Mouse (Mus musculus) kidney, adult 2 months (tissue): Measurements from ENCODE around the gene Slc31a1. TPM values are rescaled to one million over a fixed set of nuclear protein-coding genes. Genes with fewer than 3 reads are reported as not detected.

Experiments
- DNase-seq: peaks from one replicate; pipeline ENCODE4 v3.0.0; 2021
- H3K27ac ChIP-seq: fragments of 200-500 bp; 2 replicates; pipeline ENCODE4 v1.5.1; 2012; ENCODE audit warnings: low read depth, low read length, control low read depth, inconsistent platforms; ENCODE audit not compliant: insufficient read depth
- H3K27me3 ChIP-seq: fragments of 200-500 bp; replicated peaks from 2 replicates; pipeline ENCODE4 v1.6.1; 2012; ENCODE audit warnings: mild to moderate bottlenecking, moderate library complexity, low read length, inconsistent platforms; ENCODE audit not compliant: control insufficient read depth, insufficient read depth
- H3K36me3 ChIP-seq: fragments of 200-500 bp; 2 replicates; pipeline ENCODE4 v1.6.1; 2012; ENCODE audit warnings: mild to moderate bottlenecking, moderate library complexity, low read length, inconsistent platforms; ENCODE audit not compliant: control insufficient read depth, insufficient read depth
- H3K4me1 ChIP-seq: fragments of 200-500 bp; 2 replicates; pipeline ENCODE4 v1.6.1; 2011; ENCODE audit warnings: low read length; ENCODE audit not compliant: control insufficient read depth, insufficient read depth
- H3K4me3 ChIP-seq: fragments of 200-500 bp; 2 replicates; pipeline ENCODE4 v1.5.1; 2011; ENCODE audit warnings: mild to moderate bottlenecking, low read depth, low read length, control low read depth; ENCODE audit not compliant: insufficient read depth
- CTCF ChIP-seq: fragments of 200-500 bp; conservative IDR thresholded peaks from 2 replicates; pipeline ENCODE4 v1.5.1; 2011; ENCODE audit warnings: low read depth, mild to moderate bottlenecking, control low read depth, low read length, moderate library complexity, mixed read lengths; ENCODE audit not compliant: insufficient read depth, insufficient read length
- POLR2A ChIP-seq: fragments of 200-500 bp; IDR thresholded peaks from one replicate; pipeline ENCODE4 v1.6.1; 2011; ENCODE audit warnings: low read depth, low read length, control low read depth
- WGBS: fragments of 180-500 bp; shearing (Covaris S2); methylation state at CpG from one replicate; pipeline ENCODE4 v1.1.7; 2018; 5-methylcytosine and 5-hydroxymethylcytosine counted together
- polyA plus RNA-seq: library from polyadenylated mRNA; depleted of rRNA; stranded (reverse); fragments of >200 nt; gene quantifications from 2 replicates; pipeline ENCODE4 v1.2.3, GENCODE M21; 2012

Slc31a1 gene
- polyA plus RNA-seq, 1 experiment: 78.3 TPM

DNA sequence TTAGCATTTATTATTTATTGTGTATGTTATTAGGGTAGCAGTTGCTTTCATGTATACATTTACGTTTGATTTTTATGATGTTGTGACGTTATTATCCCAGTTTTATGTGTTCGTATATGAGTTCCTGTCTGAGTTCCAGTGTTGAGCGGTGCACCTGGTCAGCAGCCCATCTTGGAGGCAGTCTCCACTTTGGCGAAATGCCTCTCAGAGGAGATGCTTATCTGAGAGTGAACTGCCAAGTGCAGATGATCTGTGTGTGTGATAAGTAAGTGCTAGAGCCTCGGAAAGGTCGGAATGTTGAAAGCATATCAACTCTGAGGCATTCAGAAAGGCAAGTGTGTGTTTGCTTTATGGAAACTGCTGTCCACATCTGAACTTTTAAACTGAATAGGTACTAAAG lies 13.1 kb downstream of the Slc31a1 start:
- Histone ChIP-seq H3K27ac (no peak overlapping the region), H3K4me3 (no peak overlapping the region), H3K4me1 (peaks cover 22% of the 10 kb centered on the region), H3K27me3 (no peaks in the 10 kb centered on the region), H3K36me3 (no peaks in the 10 kb centered on the region)
- 54% methylated on average over 7 of the region's 7 CpGs for WGBS
- TF ChIP-seq CTCF (no peak), POLR2A (no peak)
- peak; percentile 43 for DNase-seq

DNA sequence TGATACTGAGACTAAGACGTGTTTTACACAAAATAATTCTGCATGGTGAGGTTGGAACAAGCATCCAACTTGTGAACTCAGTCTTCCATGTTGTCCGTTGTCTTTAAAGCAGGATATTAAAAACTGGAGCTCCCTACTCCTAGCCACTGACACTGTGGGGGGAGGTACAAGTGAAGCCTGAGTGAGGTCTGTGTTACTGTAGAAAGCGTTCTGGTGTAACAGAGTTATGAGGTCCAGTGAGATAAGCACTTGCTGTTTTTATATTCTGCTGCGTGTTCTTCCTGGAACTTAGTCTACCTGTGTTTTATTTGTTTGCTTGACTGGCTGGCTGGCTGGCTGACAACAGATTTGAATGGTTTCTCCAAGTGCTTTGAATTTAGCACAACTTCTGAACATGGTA lies 13.8 kb downstream of the Slc31a1 start:
- TF ChIP-seq CTCF (no peak), POLR2A (no peak)
- Histone ChIP-seq H3K27me3 (no peaks in the 10 kb centered on the region), H3K4me1 (peaks cover 23% of the 10 kb centered on the region), H3K27ac (peak overlapping the region; percentile 63), H3K4me3 (no peak overlapping the region), H3K36me3 (no peaks in the 10 kb centered on the region)
- 44% methylated on average over 4 of the region's 4 CpGs for WGBS
- DNase-seq: peak; percentile 43

DNA sequence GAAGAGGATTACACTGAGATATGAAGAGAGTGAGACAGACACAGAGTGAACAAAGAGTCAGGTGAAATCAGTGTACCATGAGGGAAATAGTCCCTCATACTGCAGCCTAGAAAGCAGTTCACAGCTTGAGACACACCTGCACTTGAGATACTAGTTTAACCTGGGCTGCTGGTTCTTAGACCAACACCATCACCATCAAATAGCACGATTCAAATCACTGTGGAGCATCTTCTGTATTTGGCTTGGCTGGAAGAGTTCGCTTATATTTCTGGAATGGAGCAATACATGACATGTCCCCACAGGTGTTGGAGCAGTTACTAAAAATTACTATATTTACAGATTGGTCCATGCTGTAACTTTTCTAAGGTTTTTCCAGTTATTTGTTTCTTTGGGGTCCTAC lies 15.6 kb downstream of the Slc31a1 start:
- WGBS: 90% methylated on average over 2 of the region's 2 CpGs

GRCm38 (mm10) chr4:62379724-62380381 lies 19.3 kb downstream of the Slc31a1 start:
- peak overlapping the region; percentile 82 for H3K27ac ChIP-seq

More for the DNA sequence above, 15.6 kb downstream of the Slc31a1 start:
- no peak for DNase-seq
- H3K4me3 ChIP-seq: no peak overlapping the region
- H3K36me3 ChIP-seq: no peaks in the 10 kb centered on the region
- no peak overlapping the region for H3K27ac ChIP-seq
- H3K27me3 ChIP-seq: no peaks in the 10 kb centered on the region
- peaks cover 28% of the 10 kb centered on the region for H3K4me1 ChIP-seq
- TF ChIP-seq CTCF: no peak
- TF ChIP-seq POLR2A: no peak

DNA sequence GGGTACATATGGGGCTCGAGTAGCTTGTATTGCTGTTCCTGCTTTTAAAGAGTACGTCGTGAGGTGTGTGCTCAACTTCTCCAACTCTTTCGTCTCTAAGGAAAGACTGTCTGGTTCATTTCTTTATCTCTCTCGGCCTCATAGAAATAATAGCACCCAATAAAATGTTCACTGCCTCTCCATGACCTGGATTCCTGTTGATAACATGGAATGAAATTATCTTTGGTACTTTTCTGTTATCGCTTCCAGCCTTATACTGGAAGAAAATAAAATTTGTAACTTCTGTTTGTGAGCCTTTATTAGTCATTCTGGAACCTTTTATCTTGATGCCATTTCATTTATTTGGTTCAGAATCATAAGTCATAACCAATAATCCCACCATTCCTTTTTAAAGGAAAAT lies 22.7 kb downstream of the Slc31a1 start:
- no peak overlapping the region for H3K4me3 ChIP-seq
- peaks cover 11% of the 10 kb centered on the region for H3K4me1 ChIP-seq
- no peak for DNase-seq
- no peaks in the 10 kb centered on the region for H3K27me3 ChIP-seq
- WGBS: 93% methylated on average over 6 of the region's 6 CpGs
- H3K27ac ChIP-seq: no peak overlapping the region
- H3K36me3 ChIP-seq: no peaks in the 10 kb centered on the region; the same call in 1 of the 2 replicates
- TF ChIP-seq POLR2A: no peak
- no peak for TF ChIP-seq CTCF

More at GRCm38 (mm10) chr4:62379724-62380381, 19.3 kb downstream of the Slc31a1 start:
- 69% methylated on average over 9 of the region's 9 CpGs for WGBS
- DNase-seq: no peak
- Histone ChIP-seq H3K36me3 (no peaks in the 10 kb centered on the region), H3K27me3 (no peaks in the 10 kb centered on the region), H3K4me3 (no peak overlapping the region), H3K4me1 (peaks cover 12% of the 10 kb centered on the region)
- no peak for TF ChIP-seq POLR2A

DNA sequence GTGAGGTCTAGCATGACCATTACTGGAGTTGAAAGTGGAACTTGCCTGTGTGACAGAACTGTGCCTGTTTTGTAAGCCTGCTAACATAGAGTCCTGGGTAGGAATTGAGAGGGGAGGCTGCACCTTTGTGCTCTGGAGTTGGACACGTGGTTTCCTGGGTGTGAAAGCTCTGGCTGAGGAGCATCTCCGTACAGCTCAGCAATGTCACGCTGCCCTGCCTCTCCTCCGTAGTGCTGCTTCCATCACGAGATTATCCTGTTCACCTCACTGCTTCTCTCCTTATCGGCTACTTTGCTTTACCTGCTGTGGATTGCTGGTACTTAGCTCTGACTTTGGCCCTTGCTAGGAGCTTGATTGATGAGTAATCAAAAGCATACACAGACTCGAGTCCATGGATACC lies 23.2 kb downstream of the Slc31a1 start:
- no peaks in the 10 kb centered on the region; the same call in 1 of the 2 replicates for H3K36me3 ChIP-seq
- peaks cover 11% of the 10 kb centered on the region for H3K4me1 ChIP-seq
- peak; percentile 46 for DNase-seq
- WGBS: 44% methylated on average over 7 of the region's 7 CpGs
- TF ChIP-seq POLR2A (no peak), CTCF (no peak)
- no peak overlapping the region for H3K4me3 ChIP-seq
- no peak overlapping the region for H3K27ac ChIP-seq
- H3K27me3 ChIP-seq: no peaks in the 10 kb centered on the region

GRCm38 (mm10) chr4:62384159-62384558 lies 23.6 kb downstream of the Slc31a1 start:
- Histone ChIP-seq H3K27ac (no peak overlapping the region), H3K4me3 (no peak overlapping the region), H3K27me3 (no peaks in the 10 kb centered on the region), H3K4me1 (peaks cover 11% of the 10 kb centered on the region), H3K36me3 (no peaks in the 10 kb centered on the region; the same call in 1 of the 2 replicates)
- DNase-seq: no peak
- 68% methylated on average over 1 of the region's 1 CpGs for WGBS
- TF ChIP-seq POLR2A (no peak), CTCF (no peak)
